Mouse (Mus musculus): ENCODE data around the gene 1700018B08Rik. TPM values are rescaled to one million over a fixed set of nuclear protein-coding genes. Genes with fewer than 3 reads are reported as not detected.

Gene 1700018B08Rik
- polyA plus RNA-seq (2015; fragmentation: Nextera tagmentation; extraction: Ambion mirVana), result not detected in 2 replicates

GRCm38 (mm10) chr8:121544276-121544785, at the start of gene 1700018B08Rik:
Gene 1700018B08Rik, minus strand, starts transcription at chr8:121544320.
- no peak within 1 kb of the TSS for H3K4me2 ChIP-seq (ENCODE audit: low read length)
- no peaks in the 10 kb centered on the region for H3K27me3 ChIP-seq (ENCODE audit: insufficient read depth, low read length)
- no peak for DNase-seq (ENCODE audit: low spot score)
- H3K9ac ChIP-seq (ENCODE audit: low read depth, low read length), result no peak within 1 kb of the TSS
- H3K4me3 ChIP-seq (replicated peaks; ENCODE audit: low read depth, low read length), result no peak within 1 kb of the TSS
- H3K36me3 ChIP-seq (ENCODE audit: insufficient read depth, low read length), result no peaks in the 10 kb centered on the region
- WGBS, result 81% methylated on average over 12 of the region's 12 CpGs
- no peaks in the 10 kb centered on the region for H3K4me1 ChIP-seq (replicated peaks; ENCODE audit: insufficient read depth, low read length)
- no peak for ATAC-seq (replicated peaks; ENCODE audit: low FRiP score, low read depth)
- H3K27ac ChIP-seq, result no peak within 1 kb of the TSS
- no peak for TF ChIP-seq CTCF (IDR thresholded peaks at IDR 0.05; ENCODE audit: low read depth)
- no peaks in the 10 kb centered on the region for H3K9me3 ChIP-seq (replicated peaks; ENCODE audit: low read length)

- H3K4me3 ChIP-seq (replicated peaks; ENCODE audit: low read depth, low read length), result no peak overlapping the region
- H3K9me3 ChIP-seq (replicated peaks; ENCODE audit: low read length), result no peaks in the 10 kb centered on the region
- no peak for TF ChIP-seq CTCF (IDR thresholded peaks at IDR 0.05; ENCODE audit: low read depth)
- no peak overlapping the region for H3K27ac ChIP-seq
- H3K36me3 ChIP-seq (ENCODE audit: insufficient read depth, low read length), result peaks cover 30% of the 10 kb centered on the region
- H3K4me2 ChIP-seq (ENCODE audit: low read length), result no peak overlapping the region
- no peak for ATAC-seq (replicated peaks; ENCODE audit: low FRiP score, low read depth)
- 89% methylated on average over 5 of the region's 5 CpGs for WGBS
- peaks cover 9% of the 10 kb centered on the region for H3K4me1 ChIP-seq (replicated peaks; ENCODE audit: insufficient read depth, low read length)
- no peaks in the 10 kb centered on the region for H3K27me3 ChIP-seq (ENCODE audit: insufficient read depth, low read length)
- no peak overlapping the region for H3K9ac ChIP-seq (ENCODE audit: low read depth, low read length)
- DNase-seq (ENCODE audit: low spot score), result no peak
Observed at GRCm38 (mm10) chr8:121593293-121593692, 49.2 kb upstream of the 1700018B08Rik start.

- TF ChIP-seq CTCF (IDR thresholded peaks at IDR 0.05; ENCODE audit: low read depth), result peak; percentile 66
- Histone ChIP-seq H3K27ac (peak overlapping the region; percentile 84; the same call in 1 of the 2 replicates), H3K4me3 (replicated peaks; ENCODE audit: low read depth, low read length) (peak overlapping the region; percentile 91), H3K9me3 (replicated peaks; ENCODE audit: low read length) (no peaks in the 10 kb centered on the region), H3K9ac (ENCODE audit: low read depth, low read length) (peak overlapping the region; percentile 95), H3K4me1 (replicated peaks; ENCODE audit: insufficient read depth, low read length) (peaks cover 9% of the 10 kb centered on the region), H3K36me3 (ENCODE audit: insufficient read depth, low read length) (peaks cover 21% of the 10 kb centered on the region), H3K27me3 (ENCODE audit: insufficient read depth, low read length) (no peaks in the 10 kb centered on the region), H3K4me2 (ENCODE audit: low read length) (peak overlapping the region; percentile 97)
- ATAC-seq (replicated peaks; ENCODE audit: low FRiP score, low read depth) (0 out of 2 replicates have a peak, but pooled peaks have one; percentile 4), DNase-seq (ENCODE audit: low spot score) (peak; percentile 84)
- WGBS, result 12% methylated on average over 20 of the region's 20 CpGs
Observed at GRCm38 (mm10) chr8:121591178-121592066, 47.3 kb upstream of the 1700018B08Rik start.

GRCm38 (mm10) chr8:121590203-121591177, 46.4 kb upstream of the 1700018B08Rik start, which contains the start of gene Map1lc3b:
Gene Map1lc3b, plus strand, starts transcription at chr8:121590361.
- Histone ChIP-seq H3K36me3 (ENCODE audit: insufficient read depth, low read length) (peaks cover 13% of the 10 kb centered on the region; the same call in 1 of the 2 replicates), H3K9me3 (replicated peaks; ENCODE audit: low read length) (no peaks in the 10 kb centered on the region), H3K9ac (ENCODE audit: low read depth, low read length) (peak within 1 kb of the TSS; percentile 95), H3K4me1 (replicated peaks; ENCODE audit: insufficient read depth, low read length) (peaks cover 9% of the 10 kb centered on the region), H3K27me3 (ENCODE audit: insufficient read depth, low read length) (no peaks in the 10 kb centered on the region), H3K4me2 (ENCODE audit: low read length) (peak within 1 kb of the TSS; percentile 97), H3K4me3 (replicated peaks; ENCODE audit: low read depth, low read length) (peak within 1 kb of the TSS; percentile 91), H3K27ac (peak within 1 kb of the TSS; percentile 84)
- TF ChIP-seq CTCF (IDR thresholded peaks at IDR 0.05; ENCODE audit: low read depth), result no peak
- peak; percentile 92 for DNase-seq (ENCODE audit: low spot score)
- peak; percentile 85 for ATAC-seq (replicated peaks; ENCODE audit: low FRiP score, low read depth)
- under 1% methylated on average over 94 of the region's 94 CpGs for WGBS

GRCm38 (mm10) chr8:121589205-121589726, 45.1 kb upstream of the 1700018B08Rik start:
- no peak overlapping the region for H3K27ac ChIP-seq
- no peak overlapping the region for H3K4me3 ChIP-seq (replicated peaks; ENCODE audit: low read depth, low read length)
- peaks cover 9% of the 10 kb centered on the region; the same call in 1 of the 2 replicates for H3K36me3 ChIP-seq (ENCODE audit: insufficient read depth, low read length)
- DNase-seq (ENCODE audit: low spot score), result no peak
- peaks cover 12% of the 10 kb centered on the region for H3K4me1 ChIP-seq (replicated peaks; ENCODE audit: insufficient read depth, low read length)
- no peak for ATAC-seq (replicated peaks; ENCODE audit: low FRiP score, low read depth)
- no peak for TF ChIP-seq CTCF (IDR thresholded peaks at IDR 0.05; ENCODE audit: low read depth)
- no peaks in the 10 kb centered on the region for H3K27me3 ChIP-seq (ENCODE audit: insufficient read depth, low read length)
- no peak overlapping the region for H3K9ac ChIP-seq (ENCODE audit: low read depth, low read length)
- no peak overlapping the region; the same call in 1 of the 2 replicates for H3K4me2 ChIP-seq (ENCODE audit: low read length)
- 47% methylated on average over 2 of the region's 2 CpGs for WGBS
- H3K9me3 ChIP-seq (replicated peaks; ENCODE audit: low read length), result no peaks in the 10 kb centered on the region

Measured in kidney, postnatal 0 days (tissue).